Mouse (Mus musculus) liver, adult 2 months (tissue): ENCODE measurements around the gene Cd300ld4. TPM values are rescaled to one million over a fixed set of nuclear protein-coding genes. Genes with fewer than 3 reads are reported as not detected.
A peak's percentile ranks its signal among the peaks of the same experiment; 100 is the strongest.

Experiments
- DNase-seq: peaks from one replicate; pipeline ENCODE4 v3.0.0-alpha.2; 2011; ENCODE audit warnings: low read depth, low spot score; ENCODE audit errors: extremely low read depth
- H3K27ac ChIP-seq: fragments of 200-500 bp; replicated peaks from 2 replicates; pipeline ENCODE4 v1.5.1; 2012; ENCODE audit warnings: low read depth, mild to moderate bottlenecking, control low read depth, inconsistent platforms, low read length; ENCODE audit not compliant: insufficient read depth
- H3K27me3 ChIP-seq: fragments of 200-500 bp; 2 replicates; pipeline ENCODE4 v1.6.1; 2012; ENCODE audit warnings: mild to moderate bottlenecking, moderate library complexity, low read length, inconsistent platforms; ENCODE audit not compliant: control insufficient read depth, insufficient read depth
- H3K36me3 ChIP-seq: fragments of 200-500 bp; 2 replicates; pipeline ENCODE4 v1.6.1; 2012; ENCODE audit warnings: low read length, inconsistent platforms; ENCODE audit not compliant: control insufficient read depth, insufficient read depth
- H3K4me1 ChIP-seq: fragments of 200-500 bp; 2 replicates; pipeline ENCODE4 v1.6.1; 2011; ENCODE audit warnings: low read length; ENCODE audit not compliant: control insufficient read depth, insufficient read depth
- H3K4me3 ChIP-seq: fragments of 200-500 bp; 2 replicates; pipeline ENCODE4 v1.5.1; 2011; ENCODE audit warnings: low read depth, mild to moderate bottlenecking, control low read depth, low read length, moderate library complexity; ENCODE audit not compliant: insufficient read depth
- H3K79me2 ChIP-seq: fragments of 200-500 bp; 2 replicates; pipeline ENCODE4 v1.6.1; 2012; ENCODE audit warnings: inconsistent platforms, mild to moderate bottlenecking, low read length, moderate library complexity; ENCODE audit not compliant: control insufficient read depth, insufficient read depth
- H3K9ac ChIP-seq: fragments of 200-500 bp; 2 replicates; pipeline ENCODE4 v1.6.1; 2012; ENCODE audit warnings: low read depth, mild to moderate bottlenecking, control low read depth, inconsistent platforms, low read length
- CTCF ChIP-seq: fragments of 200-500 bp; IDR thresholded peaks from 2 replicates; pipeline ENCODE4 v1.5.1; 2011; ENCODE audit warnings: low read depth, low read length, control low read depth
- POLR2A ChIP-seq: fragments of 200-500 bp; IDR thresholded peaks from 2 replicates; pipeline ENCODE4 v1.6.1; 2011; ENCODE audit warnings: low read length, control low read depth; ENCODE audit not compliant: insufficient read depth; ENCODE audit errors: extremely low read depth
- WGBS: fragments of 180-500 bp; shearing (Covaris S2); methylation state at CpG from one replicate; pipeline ENCODE4 v1.1.7; 2018; 5-methylcytosine and 5-hydroxymethylcytosine counted together
- polyA plus RNA-seq: library from polyadenylated mRNA; depleted of rRNA; stranded (reverse); fragments of >200 nt; gene quantifications from 2 replicates; pipeline ENCODE4 v1.2.3, GENCODE M21; 2012; rRNA removed
- total RNA-seq: library from RNA; depleted of rRNA; stranded (reverse); fragments of >200 nt; gene quantifications from 2 replicates; pipeline ENCODE4 v1.2.3, GENCODE M21; 2014; rRNA removed

Cd300ld4 gene
- total and polyA plus RNA-seq, 2 experiments: not detected

DNA sequence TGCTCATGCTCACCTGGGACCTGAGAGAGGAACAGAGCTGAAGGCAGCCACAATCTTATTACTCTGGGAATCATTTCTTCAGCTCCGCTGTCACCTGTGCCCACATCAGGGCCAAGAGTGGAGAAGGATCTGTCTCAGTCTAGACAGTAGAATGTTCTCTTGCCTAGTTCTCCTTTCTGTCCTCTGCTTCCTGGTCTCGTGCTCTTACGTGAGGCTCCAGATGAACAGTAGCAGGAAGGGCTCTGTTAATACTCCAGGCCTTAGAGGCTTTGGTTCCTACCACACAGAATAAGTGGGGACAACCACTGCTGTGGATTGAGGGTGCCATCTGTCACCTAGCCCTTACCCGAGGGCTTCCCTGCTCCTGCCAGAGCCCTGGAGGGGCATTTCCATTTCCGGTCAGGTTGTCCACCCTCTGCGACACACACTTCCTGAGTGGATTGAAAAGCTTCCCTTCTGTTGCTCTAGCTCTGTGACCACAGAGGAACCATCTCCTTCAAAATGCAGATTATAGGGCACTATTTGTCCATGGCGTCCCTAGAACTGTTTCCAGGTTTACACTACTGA, 25.3 kb downstream of the Cd300ld4 start, which contains the start of gene Cd300c2:
Gene Cd300c2 (minus strand): TSS at position 407 of the 567 bp plus-strand sequence.
- H3K27me3 ChIP-seq: no peaks in the 10 kb centered on the region
- 83% methylated on average over 7 of the region's 7 CpGs for WGBS

DNA sequence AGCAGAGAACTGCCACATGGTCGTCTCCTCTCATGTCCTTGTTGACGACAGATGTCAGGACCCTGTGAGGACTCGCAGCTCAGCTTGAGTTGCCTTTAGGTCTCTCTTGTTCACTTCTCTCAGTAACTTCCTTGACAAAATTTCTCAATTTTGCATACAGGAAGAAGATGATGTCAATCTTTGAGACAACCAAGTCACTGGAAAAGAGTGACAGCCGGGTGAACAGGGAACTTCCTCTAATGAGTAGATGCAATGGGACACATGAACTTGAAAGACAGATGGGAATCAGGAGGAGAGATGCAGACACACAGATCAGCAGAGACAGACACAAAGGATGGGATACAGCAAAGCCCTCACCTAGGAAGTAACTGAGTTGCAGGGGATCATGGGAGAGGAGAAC, 37.0 kb downstream of the Cd300ld4 start, which contains the start of gene Cd300ld:
Gene Cd300ld (minus strand): TSS at position 130 of the 400 bp plus-strand sequence.
- Histone ChIP-seq H3K4me3 (peak within 1 kb of the TSS; percentile 18), H3K79me2 (no peaks in the 10 kb centered on the region), H3K4me1 (no peaks in the 10 kb centered on the region), H3K9ac (no peak within 1 kb of the TSS), H3K27me3 (no peaks in the 10 kb centered on the region), H3K36me3 (no peaks in the 10 kb centered on the region), H3K27ac (no peak within 1 kb of the TSS)
- peak; percentile 31 for DNase-seq
- TF ChIP-seq CTCF (no peak), POLR2A (no peak)
- 74% methylated on average over 4 of the region's 4 CpGs for WGBS

More for the DNA sequence above, 25.3 kb downstream of the Cd300ld4 start, which contains the start of gene Cd300c2:
- TF ChIP-seq POLR2A (no peak), CTCF (no peak)
- Histone ChIP-seq H3K27ac (peak within 1 kb of the TSS; percentile 64), H3K9ac (no peak within 1 kb of the TSS), H3K4me1 (no peaks in the 10 kb centered on the region), H3K36me3 (no peaks in the 10 kb centered on the region), H3K4me3 (peak within 1 kb of the TSS; percentile 14), H3K79me2 (no peaks in the 10 kb centered on the region)
- peak; percentile 36 for DNase-seq

DNA sequence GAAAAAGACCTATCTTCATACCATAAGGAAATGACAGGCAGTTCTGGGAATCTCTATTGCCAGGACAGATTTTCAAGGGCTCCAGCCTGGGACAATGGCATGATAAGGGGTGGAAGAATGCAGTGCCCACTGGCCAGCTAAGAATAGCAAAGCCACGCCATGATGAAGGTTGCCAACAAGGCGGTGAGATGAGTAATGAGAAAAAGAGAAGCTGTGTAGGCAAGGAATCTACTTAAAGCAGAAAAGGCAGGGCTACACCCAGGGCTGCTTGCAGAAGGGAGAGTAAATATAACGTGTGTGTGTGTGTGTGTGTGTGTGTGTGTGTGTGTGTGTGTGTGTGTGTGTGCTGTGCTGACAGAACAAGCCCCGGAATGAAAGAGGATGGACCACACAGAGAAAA, 44.9 kb downstream of the Cd300ld4 start:
- no peaks in the 10 kb centered on the region for H3K27me3 ChIP-seq
- no peak for DNase-seq
- no peaks in the 10 kb centered on the region for H3K4me1 ChIP-seq
- WGBS: 64% methylated on average over 4 of the region's 4 CpGs
- H3K36me3 ChIP-seq: no peaks in the 10 kb centered on the region
- H3K79me2 ChIP-seq: no peaks in the 10 kb centered on the region
- H3K27ac ChIP-seq: no peak overlapping the region
- no peak overlapping the region for H3K9ac ChIP-seq
- no peak overlapping the region for H3K4me3 ChIP-seq
- no peak for TF ChIP-seq CTCF
- TF ChIP-seq POLR2A: no peak

DNA sequence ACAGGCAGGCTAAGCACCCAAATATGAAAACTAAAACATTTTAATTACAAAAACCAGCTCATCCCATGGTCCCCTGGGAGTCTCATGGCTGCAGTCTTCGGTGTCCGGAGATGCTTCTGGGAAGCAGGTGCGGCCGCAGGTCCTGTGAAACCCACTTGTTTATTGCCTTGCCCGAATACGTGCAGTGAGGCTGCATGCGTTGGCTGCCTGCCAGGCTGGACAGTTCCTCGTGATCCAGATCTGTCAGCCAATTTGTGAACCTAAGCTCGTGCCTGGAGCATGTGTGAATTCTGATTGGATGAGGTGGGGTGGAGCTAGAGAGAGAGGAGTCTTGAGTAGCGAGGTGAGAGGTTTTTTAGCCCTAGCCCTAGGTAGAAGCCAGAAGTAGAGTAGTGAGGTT, 54.1 kb downstream of the Cd300ld4 start:
- WGBS: 81% methylated on average over 10 of the region's 10 CpGs

More for the DNA sequence above, 54.1 kb downstream of the Cd300ld4 start:
- TF ChIP-seq POLR2A: no peak
- no peak for TF ChIP-seq CTCF
- DNase-seq: no peak
- Histone ChIP-seq H3K4me3 (no peak overlapping the region), H3K27me3 (no peaks in the 10 kb centered on the region), H3K27ac (no peak overlapping the region), H3K9ac (no peak overlapping the region), H3K36me3 (no peaks in the 10 kb centered on the region), H3K4me1 (no peaks in the 10 kb centered on the region), H3K79me2 (no peaks in the 10 kb centered on the region)

Other genes starting within 250 kb of the Cd300ld4 start
- not detected in 2 replicates for gene Btbd17, start 231.1 kb downstream of the Cd300ld4 start, total RNA-seq
- gene Btbd17, start 231.1 kb downstream of the Cd300ld4 start, polyA plus RNA-seq: not detected in 2 replicates
- not detected in 2 replicates for gene Gpr142, start 228.1 kb downstream of the Cd300ld4 start, total RNA-seq
- gene Gpr142, start 228.1 kb downstream of the Cd300ld4 start, polyA plus RNA-seq: not detected in 2 replicates
- 51.4 and 66.2 TPM in 2 replicates for gene Gprc5c, start 175.9 kb downstream of the Cd300ld4 start, total RNA-seq
- gene Gprc5c, start 175.9 kb downstream of the Cd300ld4 start, polyA plus RNA-seq: 87.6 and 93.9 TPM in 2 replicates
- 3.0 and 3.6 TPM in 2 replicates for gene Cd300a, start 137.0 kb downstream of the Cd300ld4 start, total RNA-seq
- gene Cd300a, start 137.0 kb downstream of the Cd300ld4 start, polyA plus RNA-seq: 0.65 and 1.2 TPM in 2 replicates
- 1.0 and 1.2 TPM in 2 replicates for gene Cd300lb, start 92.6 kb downstream of the Cd300ld4 start, total RNA-seq
- 0.35 and 0.46 TPM in 2 replicates for gene Cd300lb, start 92.6 kb downstream of the Cd300ld4 start, polyA plus RNA-seq
- 0.20 TPM in 1 of 2 replicates, not detected in the other for gene Cd300c, start 57.9 kb downstream of the Cd300ld4 start, total RNA-seq
- 0.24 and 0.49 TPM in 2 replicates for gene Cd300c, start 57.9 kb downstream of the Cd300ld4 start, polyA plus RNA-seq
- 6.6 and 7.4 TPM in 2 replicates for gene Cd300ld, start 37.1 kb downstream of the Cd300ld4 start, total RNA-seq
- gene Cd300ld, start 37.1 kb downstream of the Cd300ld4 start, polyA plus RNA-seq: 2.9 and 3.4 TPM in 2 replicates
- 5.6 and 7.9 TPM in 2 replicates for gene Cd300c2, start 25.1 kb downstream of the Cd300ld4 start, total RNA-seq
- 3.5 and 4.9 TPM in 2 replicates for gene Cd300c2, start 25.1 kb downstream of the Cd300ld4 start, polyA plus RNA-seq
- gene Cd300ld2, start 10.8 kb downstream of the Cd300ld4 start, total RNA-seq: not detected in 2 replicates
- not detected in 2 replicates for gene Cd300ld2, start 10.8 kb downstream of the Cd300ld4 start, polyA plus RNA-seq
- gene Cd300ld5, start 10.8 kb upstream of the Cd300ld4 start, total RNA-seq: 0.18 TPM in 1 of 2 replicates, not detected in the other
- 0.14 TPM in 1 of 2 replicates, not detected in the other for gene Cd300ld5, start 10.8 kb upstream of the Cd300ld4 start, polyA plus RNA-seq
- gene Cd300ld3, start 21.4 kb upstream of the Cd300ld4 start, total RNA-seq: 3.7 and 4.1 TPM in 2 replicates
- 3.3 and 5.4 TPM in 2 replicates for gene Cd300ld3, start 21.4 kb upstream of the Cd300ld4 start, polyA plus RNA-seq
- gene Cd300e, start 35.2 kb upstream of the Cd300ld4 start, total RNA-seq: 1.4 and 1.5 TPM in 2 replicates
- 0.52 and 1.3 TPM in 2 replicates for gene Cd300e, start 35.2 kb upstream of the Cd300ld4 start, polyA plus RNA-seq
- 0.09 and 0.20 TPM in 2 replicates for gene Rab37, start 64.4 kb upstream of the Cd300ld4 start, total RNA-seq
- 0.16 and 0.20 TPM in 2 replicates for gene Rab37, start 64.4 kb upstream of the Cd300ld4 start, polyA plus RNA-seq
- gene Cd300lf, start 107.0 kb upstream of the Cd300ld4 start, total RNA-seq: 1.2 and 1.5 TPM in 2 replicates
- 0.54 and 1.1 TPM in 2 replicates for gene Cd300lf, start 107.0 kb upstream of the Cd300ld4 start, polyA plus RNA-seq
- gene Slc9a3r1, start 136.3 kb upstream of the Cd300ld4 start, total RNA-seq: 113 and 117 TPM in 2 replicates
- gene Slc9a3r1, start 136.3 kb upstream of the Cd300ld4 start, polyA plus RNA-seq: 130 and 177 TPM in 2 replicates
- gene Tmem104, start 160.5 kb upstream of the Cd300ld4 start, total RNA-seq: 5.3 and 8.1 TPM in 2 replicates
- gene Tmem104, start 160.5 kb upstream of the Cd300ld4 start, polyA plus RNA-seq: 8.7 and 9.1 TPM in 2 replicates
- 42.7 and 43.7 TPM in 2 replicates for gene Nat9, start 160.8 kb upstream of the Cd300ld4 start, total RNA-seq
- 28.7 and 35.2 TPM in 2 replicates for gene Nat9, start 160.8 kb upstream of the Cd300ld4 start, polyA plus RNA-seq
- gene Grin2c, start 240.2 kb upstream of the Cd300ld4 start, total RNA-seq: under 0.01 TPM in 1 of 2 replicates, not detected in the other
- gene Grin2c, start 240.2 kb upstream of the Cd300ld4 start, polyA plus RNA-seq: 0.05 and 0.07 TPM in 2 replicates